Mouse (Mus musculus): Measurements from ENCODE around the gene Dnal4. TPM values are rescaled to one million over a fixed set of nuclear protein-coding genes. Genes with fewer than 3 reads are reported as not detected.

Gene Dnal4
- polyA plus RNA-seq (2012) = 0.69 and 1.1 TPM in 2 replicates

GRCm38 (mm10) chr15:79777749-79778148 is at the start of gene Dnal4:
Gene Dnal4 (minus strand): TSS chr15:79777849.
- H3K9me3 ChIP-seq (ENCODE audit: control insufficient read depth, low read length) = no peaks in the 10 kb centered on the region
- H3K4me3 ChIP-seq (replicated peaks) = no peak within 1 kb of the TSS
- H3K36me3 ChIP-seq (ENCODE audit: control insufficient read depth) = no peaks in the 10 kb centered on the region
- peaks cover 22% of the 10 kb centered on the region for H3K4me1 ChIP-seq (ENCODE audit: control insufficient read depth)
- no peak for TF ChIP-seq GATA1 (IDR thresholded peaks at IDR 0.05; ENCODE audit: low read length)
- no peak for TF ChIP-seq TAL1 (IDR thresholded peaks at IDR 0.05; ENCODE audit: low read length)
- H3K27me3 ChIP-seq (ENCODE audit: control insufficient read depth) = peaks cover 14% of the 10 kb centered on the region

- Histone ChIP-seq H3K27me3 (ENCODE audit: control insufficient read depth) (no peaks in the 10 kb centered on the region), H3K4me1 (ENCODE audit: control insufficient read depth) (peaks cover 30% of the 10 kb centered on the region), H3K36me3 (ENCODE audit: control insufficient read depth) (peaks cover 55% of the 10 kb centered on the region), H3K9me3 (ENCODE audit: control insufficient read depth, low read length) (no peaks in the 10 kb centered on the region), H3K4me3 (replicated peaks) (no peak overlapping the region)
- no peak for TF ChIP-seq TAL1 (IDR thresholded peaks at IDR 0.05; ENCODE audit: low read length)
- no peak for TF ChIP-seq GATA1 (IDR thresholded peaks at IDR 0.05; ENCODE audit: low read length)
Observed at GRCm38 (mm10) chr15:79827061-79827777, 49.6 kb upstream of the Dnal4 start.

- peaks cover 49% of the 10 kb centered on the region for H3K36me3 ChIP-seq (ENCODE audit: control insufficient read depth)
- H3K4me3 ChIP-seq (replicated peaks) = no peak overlapping the region
- TF ChIP-seq GATA1 (IDR thresholded peaks at IDR 0.05; ENCODE audit: low read length) = no peak
- no peak for TF ChIP-seq TAL1 (IDR thresholded peaks at IDR 0.05; ENCODE audit: low read length)
Observed at GRCm38 (mm10) chr15:79826221-79826935, 48.7 kb upstream of the Dnal4 start.

GRCm38 (mm10) chr15:79825146-79825825 is 47.6 kb upstream of the Dnal4 start:
- H3K27me3 ChIP-seq (ENCODE audit: control insufficient read depth) = no peaks in the 10 kb centered on the region
- H3K4me3 ChIP-seq (replicated peaks) = no peak overlapping the region
- peaks cover 47% of the 10 kb centered on the region for H3K36me3 ChIP-seq (ENCODE audit: control insufficient read depth)
- no peaks in the 10 kb centered on the region for H3K9me3 ChIP-seq (ENCODE audit: control insufficient read depth, low read length)
- no peak for TF ChIP-seq TAL1 (IDR thresholded peaks at IDR 0.05; ENCODE audit: low read length)
- TF ChIP-seq GATA1 (IDR thresholded peaks at IDR 0.05; ENCODE audit: low read length) = no peak
- H3K4me1 ChIP-seq (ENCODE audit: control insufficient read depth) = peaks cover 22% of the 10 kb centered on the region

More at GRCm38 (mm10) chr15:79826221-79826935, 48.7 kb upstream of the Dnal4 start:
- H3K27me3 ChIP-seq (ENCODE audit: control insufficient read depth) = no peaks in the 10 kb centered on the region
- no peaks in the 10 kb centered on the region for H3K9me3 ChIP-seq (ENCODE audit: control insufficient read depth, low read length)
- peaks cover 24% of the 10 kb centered on the region for H3K4me1 ChIP-seq (ENCODE audit: control insufficient read depth)

GRCm38 (mm10) chr15:79823588-79824280 is 46.1 kb upstream of the Dnal4 start:
- H3K36me3 ChIP-seq (ENCODE audit: control insufficient read depth) = peaks cover 37% of the 10 kb centered on the region
- H3K4me1 ChIP-seq (ENCODE audit: control insufficient read depth) = peaks cover 19% of the 10 kb centered on the region
- TF ChIP-seq GATA1 (IDR thresholded peaks at IDR 0.05; ENCODE audit: low read length) = no peak
- no peak for TF ChIP-seq TAL1 (IDR thresholded peaks at IDR 0.05; ENCODE audit: low read length)
- no peaks in the 10 kb centered on the region; the same call in 1 of the 2 replicates for H3K9me3 ChIP-seq (ENCODE audit: control insufficient read depth, low read length)
- no peak overlapping the region for H3K4me3 ChIP-seq (replicated peaks)
- H3K27me3 ChIP-seq (ENCODE audit: control insufficient read depth) = no peaks in the 10 kb centered on the region

- Histone ChIP-seq H3K4me3 (replicated peaks) (no peak overlapping the region), H3K9me3 (ENCODE audit: control insufficient read depth, low read length) (peaks cover 4% of the 10 kb centered on the region), H3K4me1 (ENCODE audit: control insufficient read depth) (peaks cover 14% of the 10 kb centered on the region), H3K27me3 (ENCODE audit: control insufficient read depth) (no peaks in the 10 kb centered on the region), H3K36me3 (ENCODE audit: control insufficient read depth) (peaks cover 25% of the 10 kb centered on the region)
- TF ChIP-seq TAL1 (IDR thresholded peaks at IDR 0.05; ENCODE audit: low read length) (no peak), GATA1 (IDR thresholded peaks at IDR 0.05; ENCODE audit: low read length) (no peak)
Observed at GRCm38 (mm10) chr15:79822265-79823199, 44.9 kb upstream of the Dnal4 start.

- peaks cover 4% of the 10 kb centered on the region for H3K9me3 ChIP-seq (ENCODE audit: control insufficient read depth, low read length)
- H3K4me1 ChIP-seq (ENCODE audit: control insufficient read depth) = peaks cover 11% of the 10 kb centered on the region
- H3K36me3 ChIP-seq (ENCODE audit: control insufficient read depth) = peaks cover 7% of the 10 kb centered on the region
- H3K4me3 ChIP-seq (replicated peaks) = no peak overlapping the region
- peaks cover 3% of the 10 kb centered on the region; the same call in 1 of the 2 replicates for H3K27me3 ChIP-seq (ENCODE audit: control insufficient read depth)
- TF ChIP-seq GATA1 (IDR thresholded peaks at IDR 0.05; ENCODE audit: low read length) = no peak
Observed at GRCm38 (mm10) chr15:79818325-79818724, 40.7 kb upstream of the Dnal4 start.
